Mouse (Mus musculus) stomach, embryonic 16.5 days (tissue): ENCODE results near the gene Scgb2b19. TPM values are rescaled to one million over a fixed set of nuclear protein-coding genes. Genes with fewer than 3 reads are reported as not detected.
"Not testable (repeated sequence)": the region's sequence is repeated elsewhere in the genome, so short reads cannot be mapped to it uniquely, and the experiment has no call there.

Experiments used
- ATAC-seq: fragments of 200-750 bp; cut with Nextera tagmentation; 2 replicates; pipeline ENCODE4 v1.8.0; 2017; ENCODE audit warnings: moderate number of reproducible peaks, moderate TSS enrichment; ENCODE audit not compliant: insufficient read depth, low FRiP score
- H3K27ac ChIP-seq: fragments of 300-500 bp; sonication (generic); 2 replicates; pipeline ENCODE4 v1.5.1; 2014; ENCODE audit warnings: low read length
- H3K27me3 ChIP-seq: fragments of 300-500 bp; sonication (generic); 2 replicates; pipeline ENCODE4 v1.6.1; 2014; ENCODE audit warnings: low read length, control low read depth, mixed read lengths; ENCODE audit not compliant: control insufficient read depth, insufficient read depth
- H3K36me3 ChIP-seq: fragments of 300-500 bp; sonication (generic); 2 replicates; pipeline ENCODE4 v1.6.1; 2014; ENCODE audit warnings: low read length; ENCODE audit not compliant: control insufficient read depth, insufficient read depth
- H3K4me1 ChIP-seq: fragments of 300-500 bp; sonication (generic); 2 replicates; pipeline ENCODE4 v1.6.1; 2014; ENCODE audit warnings: low read length, control low read depth, mixed read lengths; ENCODE audit not compliant: control insufficient read depth, insufficient read depth
- H3K4me2 ChIP-seq: fragments of 300-500 bp; sonication (generic); 2 replicates; pipeline ENCODE4 v1.6.1; 2014; ENCODE audit warnings: low read depth, low read length, mixed read lengths
- H3K4me3 ChIP-seq: fragments of 300-500 bp; sonication (generic); replicated peaks from 2 replicates; pipeline ENCODE4 v1.5.1; 2014; ENCODE audit warnings: mild to moderate bottlenecking, low read length
- H3K9ac ChIP-seq: fragments of 300-500 bp; sonication (generic); 2 replicates; pipeline ENCODE4 v1.6.1; 2014; ENCODE audit warnings: low read length
- H3K9me3 ChIP-seq: fragments of 300-500 bp; sonication (generic); replicated peaks from 2 replicates; pipeline ENCODE4 v1.6.1; 2016; ENCODE audit warnings: low read length, control low read depth; ENCODE audit not compliant: control insufficient read depth
- WGBS: fragments of 180-500 bp; shearing (Covaris S2); extraction: QIAGEN DNeasy Blood & Tissue Kit; methylation state at CpG from one replicate; pipeline ENCODE4 v1.1.7; 2014; 5-methylcytosine and 5-hydroxymethylcytosine counted together
- polyA plus RNA-seq: library from polyadenylated mRNA; unstranded; fragments of >200 nt; fragmentation: Nextera tagmentation; extraction: Ambion mirVana; gene quantifications from 2 replicates; pipeline ENCODE4 v1.2.1, GENCODE M21; 2015

Gene Scgb2b19
- not detected in 2 replicates for polyA plus RNA-seq

- H3K4me2 ChIP-seq, H3K9ac ChIP-seq, H3K36me3 ChIP-seq, ATAC-seq, H3K27me3 ChIP-seq, H3K4me1 ChIP-seq, H3K27ac ChIP-seq, H3K4me3 ChIP-seq, H3K9me3 ChIP-seq: not testable (repeated sequence)
These were observed at the start of gene Scgb2b19 for GRCm38 (mm10) chr7:33280238-33280637. Scgb2b19 (minus strand) TSS chr7:33280338.

DNA sequence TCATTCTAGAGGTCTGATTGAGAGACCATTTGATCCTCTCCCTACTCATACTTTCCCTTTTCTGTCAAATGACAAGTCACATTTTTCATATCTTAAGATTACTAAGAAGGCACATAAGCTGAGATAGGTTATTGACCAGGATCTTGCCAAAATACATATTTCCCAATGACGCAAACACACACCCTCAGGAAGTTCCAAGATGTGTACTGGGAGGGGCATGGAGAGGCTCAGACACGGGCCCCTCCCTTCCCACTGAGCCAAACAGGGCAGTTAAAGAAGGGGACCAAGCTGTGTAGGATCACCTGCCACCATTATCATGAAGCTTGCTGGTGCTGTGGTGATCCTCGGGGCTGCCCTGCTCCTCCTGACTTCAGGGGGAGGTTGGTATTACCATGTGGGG lies 6.9 kb upstream of the Scgb2b19 start, which contains the start of gene Scgb1b19:
Gene Scgb1b19 (plus strand): TSS at position 301 of the 400 bp plus-strand sequence.
- H3K27me3 ChIP-seq, H3K9me3 ChIP-seq, H3K36me3 ChIP-seq, H3K27ac ChIP-seq, H3K4me1 ChIP-seq, H3K9ac ChIP-seq, H3K4me3 ChIP-seq, ATAC-seq, H3K4me2 ChIP-seq: not testable (repeated sequence)
- 73% methylated on average over 2 of the region's 3 CpGs for WGBS

Other genes with a start within 250 kb of the Scgb2b19 start
- gene Scgb2b17, start 223.8 kb downstream of the Scgb2b19 start, polyA plus RNA-seq = not detected in 2 replicates
- gene Scgb1b17, start 216.9 kb downstream of the Scgb2b19 start, polyA plus RNA-seq = not detected in 2 replicates
- not detected in 2 replicates for gene Scgb2b18, start 106.5 kb downstream of the Scgb2b19 start, polyA plus RNA-seq
- gene Scgb1b18, start 94.8 kb downstream of the Scgb2b19 start, polyA plus RNA-seq = not detected in 2 replicates
- not detected in 2 replicates for gene Scgb1b19, start 7.0 kb upstream of the Scgb2b19 start, polyA plus RNA-seq
- gene Scgb2b20, start 86.0 kb upstream of the Scgb2b19 start, polyA plus RNA-seq = not detected in 2 replicates
- not detected in 2 replicates for gene Scgb1b20, start 92.9 kb upstream of the Scgb2b19 start, polyA plus RNA-seq
- gene Scgb2b21, start 240.1 kb upstream of the Scgb2b19 start, polyA plus RNA-seq = not detected in 2 replicates